Mouse (Mus musculus) megakaryocyte, embryonic 14.5 days (primary cell): ENCODE measurements around the gene Tstd2.

Experiments
- FLI1 ChIP-seq: IDR thresholded peaks from 2 replicates; pipeline ENCODE4 v1.6.1; 2012; ENCODE audit warnings: low read length, inconsistent platforms, mixed read lengths
- GATA1 ChIP-seq: IDR thresholded peaks from 3 replicates; pipeline ENCODE4 v1.6.1; 2012; ENCODE audit warnings: mixed read lengths, low read length, inconsistent platforms, borderline replicate concordance

DNA sequence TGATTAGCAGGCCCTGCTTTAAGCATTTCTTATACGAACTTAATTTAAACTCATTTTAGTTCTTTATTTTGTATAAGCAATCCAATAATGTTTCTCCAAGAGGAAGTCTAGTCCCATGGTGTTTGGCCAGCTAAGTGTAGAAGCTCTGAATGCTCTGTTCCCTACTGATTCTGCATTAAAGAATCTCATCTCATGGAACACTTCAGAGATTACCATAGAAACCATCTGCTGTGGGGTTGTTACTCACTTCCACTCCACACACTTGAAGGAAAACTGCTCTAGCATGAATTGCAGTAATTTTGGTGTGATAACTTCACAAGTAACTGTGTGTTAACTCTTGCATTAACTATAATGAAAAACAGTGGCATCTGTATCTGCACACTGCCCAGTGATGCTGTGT is 8.4 kb upstream of the Tstd2 start:
- TF ChIP-seq GATA1 (no peak), FLI1 (no peak)
